Mouse (Mus musculus) cerebellum, adult 2 months (tissue): Measurements from ENCODE around the gene Tgfbr3l. TPM values are rescaled to one million over a fixed set of nuclear protein-coding genes. Genes with fewer than 3 reads are reported as not detected.

Source experiments
- DNase-seq, 2 experiments: peaks; one replicate each; pipeline ENCODE4 v3.0.0; 2021
- H3K27ac ChIP-seq: fragments of 200-500 bp; 2 replicates; pipeline ENCODE4 v1.5.1; 2012; ENCODE audit warnings: low read length, control low read depth, inconsistent platforms; ENCODE audit not compliant: insufficient read depth
- H3K27me3 ChIP-seq: fragments of 200-500 bp; 2 replicates; pipeline ENCODE4 v1.6.1; 2012; ENCODE audit warnings: inconsistent platforms, mild to moderate bottlenecking, low read length, moderate library complexity; ENCODE audit not compliant: control insufficient read depth, insufficient read depth
- H3K4me1 ChIP-seq: fragments of 200-500 bp; 2 replicates; pipeline ENCODE4 v1.6.1; 2011; ENCODE audit warnings: low read length; ENCODE audit not compliant: control insufficient read depth, insufficient read depth
- H3K4me3 ChIP-seq: fragments of 200-500 bp; replicated peaks from 2 replicates; pipeline ENCODE3; 2011; ENCODE audit warnings: mild to moderate bottlenecking, low read depth, low read length, control low read depth; ENCODE audit not compliant: insufficient read depth
- CTCF ChIP-seq: fragments of 200-500 bp; IDR thresholded peaks from 2 replicates; pipeline ENCODE4 v1.5.1; 2011; ENCODE audit warnings: low read depth, mild to moderate bottlenecking, control low read depth, low read length, moderate library complexity, borderline replicate concordance; ENCODE audit not compliant: insufficient read depth
- POLR2A ChIP-seq: fragments of 200-500 bp; IDR thresholded peaks from 2 replicates; pipeline ENCODE4 v1.6.1; 2011; ENCODE audit warnings: low read length, control low read depth, borderline replicate concordance; ENCODE audit not compliant: insufficient read depth
- WGBS: fragments of 180-500 bp; shearing (Covaris S2); methylation state at CpG from one replicate; pipeline ENCODE4 v1.1.7; 2018; 5-methylcytosine and 5-hydroxymethylcytosine counted together
- polyA plus RNA-seq: library from polyadenylated mRNA; depleted of rRNA; stranded (reverse); fragments of >200 nt; gene quantifications from 2 replicates; pipeline ENCODE4 v1.2.3, GENCODE M21; 2012

The Tgfbr3l gene
- polyA plus RNA-seq, 1 experiment: 32.6 TPM

DNA sequence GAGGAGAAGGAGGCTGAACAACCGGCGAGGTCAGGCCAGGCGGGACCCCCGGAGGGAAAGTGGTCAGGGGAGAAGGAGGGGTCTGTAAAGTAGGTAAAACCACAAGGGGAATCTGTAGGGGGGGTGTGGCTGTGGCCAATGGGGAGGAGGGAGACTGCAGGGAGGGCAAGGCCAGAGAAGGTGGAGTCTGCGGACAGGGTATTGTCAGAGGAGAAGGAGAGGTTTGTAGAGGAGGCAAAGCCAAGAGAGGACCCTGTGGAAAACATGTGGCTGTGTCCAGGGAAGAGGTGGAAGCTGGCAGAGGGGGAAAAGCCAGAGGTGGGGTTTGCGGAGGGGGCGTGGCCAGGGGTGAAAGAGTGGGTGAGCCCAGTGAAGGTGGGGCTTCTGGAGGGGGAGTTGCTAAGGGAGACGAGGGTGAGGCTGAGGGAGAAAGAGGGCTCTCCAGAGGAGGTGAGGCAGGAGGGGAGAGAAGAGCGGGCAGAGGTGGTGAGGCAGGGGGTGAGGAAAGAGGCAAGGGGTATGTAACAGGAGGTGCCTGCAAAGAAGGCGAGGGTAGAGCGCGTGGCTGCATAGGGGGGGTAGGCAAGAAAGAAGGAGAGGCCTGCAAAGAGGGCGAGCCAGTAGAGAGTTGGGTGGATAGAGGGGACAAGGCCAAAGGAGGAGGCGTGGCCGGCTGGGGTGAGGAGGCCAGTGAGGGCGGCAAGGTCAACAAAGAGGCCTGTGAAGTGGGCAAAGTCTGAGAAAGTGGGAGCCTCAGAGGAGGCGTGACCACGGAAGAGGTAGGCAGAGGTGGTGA lies 34.6 kb upstream of the Tgfbr3l start:
- no peak for TF ChIP-seq CTCF
- no peak for TF ChIP-seq POLR2A
- no peak for DNase-seq
- 31% methylated on average over 18 of the region's 18 CpGs for WGBS
- no peak overlapping the region for H3K4me3 ChIP-seq
- H3K27me3 ChIP-seq: no peaks in the 10 kb centered on the region
- H3K4me1 ChIP-seq: no peaks in the 10 kb centered on the region; the same call in none of the 2 replicates
- no peak overlapping the region for H3K27ac ChIP-seq

DNA sequence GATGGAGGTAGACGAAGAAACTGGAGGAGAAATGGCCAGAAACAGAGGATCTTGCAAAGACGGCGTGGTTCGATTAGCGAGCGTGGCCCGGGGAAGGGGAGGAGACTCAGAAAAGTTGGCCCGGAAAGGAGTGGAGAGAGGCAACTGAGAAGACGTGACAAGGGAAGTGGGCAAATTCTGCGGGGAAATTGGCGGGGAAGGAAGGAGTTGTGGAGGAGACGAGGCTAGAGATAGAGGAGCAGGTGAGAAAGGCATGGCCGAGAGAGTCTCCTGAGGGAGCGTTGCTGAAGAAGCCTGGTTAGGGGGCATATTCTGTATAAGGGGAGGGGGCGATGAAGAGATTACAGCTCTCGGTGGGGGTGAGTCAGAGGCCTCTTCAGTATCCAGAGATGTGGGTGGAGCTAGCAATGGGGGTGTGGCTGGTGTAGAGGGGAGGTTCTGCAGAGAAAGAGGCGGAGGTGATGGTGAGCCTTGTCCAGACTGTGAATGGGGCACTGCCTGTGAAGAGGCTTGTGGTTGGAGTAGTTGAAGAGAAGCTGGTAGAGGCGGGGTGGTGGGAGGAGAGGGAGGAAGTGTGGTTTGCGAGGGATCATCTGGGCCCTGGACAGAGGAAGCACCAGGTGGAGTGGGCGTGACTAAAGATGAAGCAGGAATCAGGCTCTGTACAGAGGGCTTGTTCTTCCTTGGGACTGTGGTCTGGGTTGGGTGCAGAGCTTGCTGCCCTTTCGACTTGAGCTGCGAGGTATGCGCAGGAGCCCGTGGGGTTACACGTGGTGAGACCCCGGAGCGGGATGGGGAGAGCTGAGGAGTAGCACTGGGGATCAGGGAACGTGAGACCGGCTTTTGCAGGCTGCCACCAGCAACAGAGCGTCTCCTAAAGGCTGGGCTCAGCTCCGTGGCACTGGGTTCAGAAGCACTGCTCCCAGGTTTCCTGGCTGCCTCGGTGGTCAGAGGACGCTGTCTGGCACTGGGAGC lies 33.7 kb upstream of the Tgfbr3l start:
- no peak overlapping the region for H3K27ac ChIP-seq
- DNase-seq: no peak

DNA sequence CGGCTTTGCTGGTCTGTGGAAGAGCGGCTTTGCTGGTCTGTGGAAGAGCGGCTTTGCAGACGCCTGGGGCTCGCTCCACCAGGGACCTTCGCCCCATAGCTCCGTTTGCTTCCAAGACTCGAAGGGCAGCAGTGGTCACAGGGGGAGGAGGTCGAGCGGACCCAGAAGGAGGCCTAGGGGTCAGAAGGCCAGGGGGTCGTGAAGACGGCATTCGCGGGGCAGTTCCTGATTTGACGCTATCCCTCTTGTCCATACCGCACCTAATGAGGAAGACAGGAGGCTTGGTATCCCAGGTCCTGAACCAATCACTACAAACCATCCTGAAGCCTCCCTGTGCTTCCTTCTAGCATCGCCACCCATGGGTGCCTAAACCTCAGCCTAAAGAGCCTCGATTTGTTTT lies 31.7 kb upstream of the Tgfbr3l start:
- H3K27me3 ChIP-seq: no peaks in the 10 kb centered on the region
- TF ChIP-seq POLR2A (no peak), CTCF (no peak)
- H3K4me1 ChIP-seq: no peaks in the 10 kb centered on the region; the same call in none of the 2 replicates
- WGBS: 3% methylated on average over 18 of the region's 18 CpGs
- H3K4me3 ChIP-seq: peak overlapping the region; percentile 86
- peak in 1 of 2 experiments; percentile 48 for DNase-seq
- no peak overlapping the region for H3K27ac ChIP-seq

More for the DNA sequence above, 33.7 kb upstream of the Tgfbr3l start:
- WGBS: 48% methylated on average over 33 of the region's 33 CpGs
- H3K27me3 ChIP-seq: no peaks in the 10 kb centered on the region
- TF ChIP-seq POLR2A: no peak
- no peak for TF ChIP-seq CTCF
- no peak overlapping the region for H3K4me3 ChIP-seq
- H3K4me1 ChIP-seq: no peaks in the 10 kb centered on the region; the same call in none of the 2 replicates

DNA sequence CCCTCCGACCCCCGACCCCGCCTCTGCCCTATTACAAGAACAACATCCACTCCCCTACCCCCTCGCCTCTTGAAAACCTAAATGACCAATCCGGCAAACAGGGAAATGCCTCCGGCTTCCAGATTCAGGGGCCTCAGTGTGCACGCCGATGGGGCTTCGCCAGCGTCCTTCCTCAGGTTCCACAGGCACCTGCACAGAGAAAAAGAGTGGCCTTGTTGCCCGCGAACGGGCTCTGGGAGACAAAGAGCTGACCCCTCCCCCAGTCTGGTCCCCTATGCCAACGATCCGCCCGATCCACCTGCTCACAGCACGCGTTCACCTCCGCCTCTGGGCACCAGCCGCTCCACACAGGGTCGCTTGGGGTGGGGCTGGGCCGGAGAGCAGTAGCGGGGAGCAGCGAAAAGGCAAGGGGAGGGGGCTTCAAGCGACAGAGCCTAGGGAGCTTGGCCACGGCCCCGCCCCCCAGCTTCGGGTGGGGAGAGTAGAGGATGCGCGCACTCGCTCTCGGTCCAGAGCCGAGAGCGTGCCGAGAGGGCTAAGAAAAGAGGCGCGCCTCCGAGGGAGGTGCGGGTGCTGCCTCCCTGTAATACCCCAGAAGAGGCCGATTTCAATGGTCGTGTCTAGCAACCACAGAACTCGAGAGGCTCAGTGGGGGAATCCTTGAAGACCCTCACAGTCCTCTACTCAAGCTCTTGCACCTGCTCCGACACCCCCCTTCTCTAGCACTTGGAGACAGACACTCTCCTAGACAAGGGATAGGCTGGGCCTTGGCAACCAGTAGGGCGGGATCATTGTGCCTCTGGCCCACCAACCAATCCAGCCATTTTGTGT lies 31.0 kb upstream of the Tgfbr3l start, which contains the start of gene Prr36:
Prr36 (minus strand) TSS at position 669 of the 831 bp plus-strand sequence.
- Histone ChIP-seq H3K27ac (peak within 1 kb of the TSS; percentile 60), H3K4me1 (no peaks in the 10 kb centered on the region; the same call in none of the 2 replicates), H3K27me3 (no peaks in the 10 kb centered on the region), H3K4me3 (peak within 1 kb of the TSS; percentile 86)
- TF ChIP-seq CTCF (no peak), POLR2A (peak; percentile 28; the same call in 1 of the 2 replicates)
- peak; percentile 64 to 68 for DNase-seq
- under 1% methylated on average over 44 of the region's 44 CpGs for WGBS

DNA sequence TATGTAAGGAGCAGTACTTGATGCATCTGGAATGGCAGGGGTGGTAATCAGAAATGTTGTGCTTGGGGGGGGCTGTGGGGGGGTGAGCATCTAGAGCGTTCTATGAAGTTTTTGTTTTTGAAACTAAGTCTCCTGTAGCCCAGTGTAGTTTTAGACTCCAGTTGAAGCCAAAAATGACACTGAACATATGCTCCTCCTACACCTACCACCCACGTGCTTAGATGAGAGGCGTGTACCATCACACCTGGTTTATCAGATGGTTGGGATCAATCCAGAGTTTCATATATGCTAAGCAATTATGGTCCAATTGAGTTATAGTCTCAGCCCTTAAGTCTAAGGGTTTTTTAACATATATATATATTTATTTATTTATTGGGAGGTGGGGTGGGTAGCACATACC lies 28.4 kb upstream of the Tgfbr3l start:
- 91% methylated on average over 3 of the region's 3 CpGs for WGBS
- H3K4me1 ChIP-seq: no peaks in the 10 kb centered on the region
- DNase-seq: no peak
- no peak overlapping the region for H3K27ac ChIP-seq
- H3K4me3 ChIP-seq: no peak overlapping the region
- TF ChIP-seq CTCF (no peak), POLR2A (no peak)
- H3K27me3 ChIP-seq: no peaks in the 10 kb centered on the region

DNA sequence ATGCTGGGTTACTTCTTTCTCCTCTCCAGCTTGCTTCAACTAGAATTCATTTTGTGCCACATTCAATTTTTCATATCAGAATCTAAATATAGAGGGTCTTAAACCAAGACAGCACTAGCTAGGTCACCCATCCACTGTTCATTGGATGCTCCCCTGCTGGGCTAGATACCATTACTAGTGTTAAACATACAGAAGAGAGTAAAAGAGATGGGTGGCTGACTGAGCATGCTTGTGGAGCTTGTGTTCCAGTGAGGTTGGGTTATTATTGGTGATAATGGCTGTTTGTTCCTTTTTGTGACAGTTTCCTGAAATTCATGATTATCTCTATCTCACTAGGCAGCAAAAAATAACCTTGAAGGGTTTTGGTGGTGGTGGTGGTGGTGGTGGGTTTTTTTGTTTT lies 26.0 kb upstream of the Tgfbr3l start:
- TF ChIP-seq POLR2A (no peak), CTCF (no peak)
- no peak overlapping the region for H3K27ac ChIP-seq

DNA sequence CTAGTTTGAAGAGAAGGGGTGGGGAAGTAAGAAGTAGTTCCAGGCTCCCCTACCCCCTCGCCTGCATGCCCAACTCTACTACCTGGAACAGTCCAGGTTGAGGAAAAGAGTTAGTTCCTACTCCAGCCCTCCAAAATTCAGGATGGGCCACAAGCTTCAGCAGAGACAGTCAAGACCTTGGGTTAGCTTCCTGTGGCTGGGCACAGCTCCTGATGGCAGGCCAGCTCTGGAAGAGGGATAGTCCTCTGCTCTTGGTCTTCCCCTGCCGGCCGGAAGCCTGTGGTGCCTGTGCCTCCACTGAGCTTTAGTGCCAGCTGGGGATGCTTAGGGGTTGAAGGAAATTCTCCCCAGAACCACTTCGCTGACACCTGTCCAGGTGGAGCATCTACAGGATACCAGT lies 21.7 kb upstream of the Tgfbr3l start:
- DNase-seq: no peak
- Histone ChIP-seq H3K27me3 (no peaks in the 10 kb centered on the region; the same call in 1 of the 2 replicates), H3K4me1 (no peaks in the 10 kb centered on the region), H3K4me3 (peak overlapping the region; percentile 22), H3K27ac (no peak overlapping the region)
- 35% methylated on average over 4 of the region's 4 CpGs for WGBS
- TF ChIP-seq CTCF (no peak), POLR2A (no peak)

More for the DNA sequence above, 26.0 kb upstream of the Tgfbr3l start:
- no peaks in the 10 kb centered on the region for H3K4me1 ChIP-seq
- DNase-seq: no peak
- H3K27me3 ChIP-seq: no peaks in the 10 kb centered on the region; the same call in 1 of the 2 replicates
- no peak overlapping the region for H3K4me3 ChIP-seq
